Mouse (Mus musculus): Measurements from ENCODE around the gene Rcor1.

The Rcor1 gene

DNA sequence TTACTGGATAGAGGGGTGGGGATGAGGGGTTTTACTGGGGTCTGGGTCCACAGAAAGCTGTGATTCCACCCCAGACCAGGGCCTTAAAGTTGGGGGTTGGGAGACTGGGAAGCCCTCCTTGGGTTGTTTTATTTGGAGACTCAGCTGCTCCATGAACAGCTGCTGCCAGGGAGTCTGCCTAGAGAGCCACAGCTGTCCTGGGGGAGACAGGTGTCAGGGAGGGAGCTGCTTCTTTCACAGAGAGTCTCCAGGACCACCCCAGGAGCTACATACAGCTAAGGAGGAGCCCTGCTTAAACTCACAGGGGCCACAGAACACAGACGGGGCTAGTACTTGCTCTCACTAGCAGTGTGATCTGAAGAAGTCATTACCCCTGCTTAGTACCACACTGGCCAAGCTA, 18.0 kb upstream of the Rcor1 start:
- DNase-seq (ENCODE audit: extremely low spot score, low spot score): no peak

DNA sequence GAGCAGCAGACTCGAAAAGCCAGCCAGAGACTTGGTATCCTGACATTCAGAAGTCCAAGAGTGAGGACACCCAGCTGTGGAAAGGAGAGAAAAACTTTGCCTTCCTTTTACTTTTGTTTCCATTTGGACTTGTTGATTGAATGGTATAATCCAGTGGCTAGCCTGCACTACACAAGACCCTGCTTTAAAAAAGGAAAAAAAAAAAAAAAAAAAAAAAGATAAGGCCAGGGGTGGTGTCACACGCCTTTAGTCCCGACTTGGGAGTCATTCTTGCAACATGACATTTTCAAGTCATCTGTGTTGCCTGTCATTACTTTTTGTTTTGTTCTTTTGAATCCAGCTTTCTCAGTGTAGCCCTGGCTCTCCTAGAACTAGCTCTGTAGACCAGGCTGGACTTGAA, 17.6 kb upstream of the Rcor1 start:
- DNase-seq (ENCODE audit: extremely low spot score, low spot score): no peak

DNA sequence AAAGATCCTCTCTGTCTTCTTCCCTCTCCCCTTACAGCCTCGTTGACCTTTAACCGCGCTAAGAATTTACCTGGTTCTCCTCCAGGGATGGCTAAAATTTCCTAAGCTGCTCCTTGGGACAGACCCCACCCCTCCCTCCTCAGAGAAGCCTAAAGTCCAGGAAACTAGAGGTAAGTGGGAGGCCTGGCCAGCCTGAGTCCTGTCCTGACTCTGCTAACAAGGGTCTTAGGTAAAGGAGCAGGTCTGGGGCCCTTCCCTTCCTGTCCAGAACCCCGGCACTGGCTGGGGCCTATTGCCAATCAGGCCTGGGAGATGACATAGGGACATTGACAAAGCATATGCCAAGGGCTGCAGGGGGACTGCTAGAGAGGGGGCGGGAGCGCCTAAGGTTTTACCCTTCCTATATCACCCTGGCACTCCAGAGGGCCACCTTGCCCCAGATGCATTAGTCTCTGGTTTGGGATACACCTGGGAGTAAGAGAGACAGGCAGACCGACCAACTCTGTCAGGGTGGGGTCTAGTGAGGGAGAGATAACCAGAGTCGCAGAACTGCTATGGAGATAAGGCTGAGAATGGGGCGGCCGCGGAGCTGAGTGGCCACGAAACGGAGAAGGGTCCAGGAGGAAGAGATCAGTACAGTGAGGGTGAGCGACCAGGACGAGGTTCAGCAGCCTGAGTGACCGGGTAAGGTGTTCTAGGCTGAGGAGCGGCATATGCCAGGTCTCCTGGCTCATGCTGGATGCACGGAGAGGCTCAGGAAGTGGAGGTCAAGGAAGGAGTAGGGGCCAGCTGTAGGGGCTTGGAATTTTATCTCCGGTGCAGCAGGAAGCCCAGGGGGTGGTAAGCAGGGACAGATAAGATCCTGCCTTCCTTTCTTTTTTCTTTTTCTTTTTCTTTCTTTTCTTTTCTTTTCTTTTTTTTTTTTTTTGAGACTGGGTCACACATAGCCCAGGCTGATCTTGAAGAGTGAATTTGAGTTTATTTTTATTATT, 10.7 kb upstream of the Rcor1 start:
- no peak for DNase-seq (ENCODE audit: extremely low spot score, low spot score)

DNA sequence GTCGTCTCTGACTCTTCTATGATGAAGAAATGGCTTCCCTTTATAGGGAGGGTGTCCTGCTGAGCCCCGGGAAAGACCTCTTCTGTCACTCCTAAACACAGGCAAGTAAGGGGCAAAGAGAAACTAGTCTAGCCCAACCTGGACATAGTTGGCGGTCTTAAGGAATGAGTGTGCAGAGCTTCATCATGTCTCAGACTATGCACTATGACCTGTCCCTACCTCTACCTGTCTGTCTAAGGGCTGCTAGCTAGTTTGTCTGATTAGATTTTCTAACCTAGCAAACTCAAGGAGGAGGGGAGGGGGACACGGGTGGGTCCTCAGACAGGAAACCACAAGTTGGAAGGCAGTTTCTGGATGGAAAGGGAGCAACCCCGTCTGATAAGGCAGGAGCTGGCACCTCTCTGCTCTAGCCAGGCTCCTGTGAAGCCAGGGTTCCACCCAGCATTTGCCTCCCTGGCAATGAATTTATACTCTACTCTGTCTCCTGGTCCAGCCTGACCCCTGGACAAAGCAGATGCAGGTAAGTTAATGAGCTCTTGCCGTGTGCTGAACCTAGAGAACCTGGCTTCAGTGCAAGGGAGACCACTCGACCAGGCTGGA, 9.8 kb upstream of the Rcor1 start:
- DNase-seq (ENCODE audit: extremely low spot score, low spot score): no peak

DNA sequence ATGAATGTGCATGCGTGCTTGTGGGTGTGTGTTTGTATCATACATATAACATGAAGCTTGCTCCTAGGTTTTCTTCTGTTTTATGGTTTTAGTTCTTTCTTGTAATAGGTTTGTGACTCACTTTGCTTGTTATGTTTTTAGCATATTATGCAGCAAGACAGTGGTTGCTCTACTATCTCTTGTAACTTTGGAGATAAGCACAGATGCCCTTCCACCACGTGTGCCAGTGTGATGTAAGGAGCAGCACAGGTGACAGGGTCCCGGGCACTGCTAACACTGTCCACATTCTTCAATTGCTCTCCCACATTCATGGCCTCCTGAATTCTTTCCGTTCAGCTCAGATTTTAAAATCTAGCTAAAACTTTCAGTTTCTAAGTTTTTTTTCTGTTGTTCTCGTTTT, 6.3 kb upstream of the Rcor1 start:
- DNase-seq (ENCODE audit: extremely low spot score, low spot score): no peak

DNA sequence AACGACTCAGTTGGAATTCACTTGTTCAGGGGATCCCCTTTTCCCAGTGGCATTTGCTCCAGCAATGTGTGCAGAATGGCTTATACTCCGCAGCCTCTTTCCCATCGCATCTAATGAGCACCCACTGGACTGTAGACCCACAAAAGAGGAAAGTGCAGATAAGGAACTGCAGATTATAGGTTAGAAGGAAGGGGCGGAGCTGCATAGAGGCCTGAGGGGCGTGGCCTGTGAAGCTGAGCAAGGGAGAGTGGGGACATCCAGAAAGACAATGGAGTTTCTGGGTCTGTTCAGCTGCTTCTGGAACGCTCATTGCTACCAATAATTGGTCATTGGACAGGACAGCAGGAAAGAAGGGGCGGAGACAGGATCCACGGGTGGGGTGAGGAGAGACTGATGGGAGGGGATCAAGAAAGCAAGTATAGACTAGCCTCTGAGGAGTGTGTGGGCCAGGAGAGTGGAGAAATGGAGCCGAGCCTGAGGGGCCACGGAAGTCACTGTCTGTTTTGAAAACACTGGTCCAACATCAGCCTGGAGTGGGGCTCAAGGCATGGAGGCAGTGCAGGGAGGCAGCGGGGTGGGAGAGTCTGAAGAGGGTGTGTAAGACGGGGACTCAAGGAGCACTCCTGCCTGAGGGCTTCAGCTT, 3.8 kb upstream of the Rcor1 start:
- DNase-seq (ENCODE audit: extremely low spot score, low spot score): no peak

DNA sequence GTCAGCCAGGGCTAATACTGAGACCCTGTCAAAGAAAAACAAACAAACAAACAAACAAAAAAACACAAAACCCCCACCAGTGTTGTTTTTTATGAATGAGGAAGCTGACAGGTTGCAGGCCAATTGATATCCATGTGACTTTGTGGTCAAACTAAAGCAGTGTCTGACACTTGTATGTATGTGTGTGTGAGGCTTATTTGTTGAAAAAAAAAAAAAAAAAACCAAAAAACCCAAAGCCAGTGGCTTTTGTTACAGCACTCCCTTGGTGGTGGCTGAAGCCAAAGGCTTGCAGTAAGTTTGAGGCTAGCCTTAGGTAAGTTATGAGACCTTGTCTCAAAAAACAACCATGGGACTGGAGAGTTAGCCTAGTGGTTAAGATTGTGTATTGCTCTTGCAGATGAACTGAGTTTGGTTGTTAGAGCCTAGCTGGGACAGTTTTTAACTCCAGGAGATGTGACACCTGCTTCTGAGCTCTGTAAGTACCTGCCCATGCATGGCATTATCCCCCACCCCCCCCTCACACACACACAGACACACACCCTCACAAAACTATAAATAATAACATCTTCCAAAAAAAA, 2.9 kb upstream of the Rcor1 start:
- no peak for DNase-seq (ENCODE audit: extremely low spot score, low spot score)

DNA sequence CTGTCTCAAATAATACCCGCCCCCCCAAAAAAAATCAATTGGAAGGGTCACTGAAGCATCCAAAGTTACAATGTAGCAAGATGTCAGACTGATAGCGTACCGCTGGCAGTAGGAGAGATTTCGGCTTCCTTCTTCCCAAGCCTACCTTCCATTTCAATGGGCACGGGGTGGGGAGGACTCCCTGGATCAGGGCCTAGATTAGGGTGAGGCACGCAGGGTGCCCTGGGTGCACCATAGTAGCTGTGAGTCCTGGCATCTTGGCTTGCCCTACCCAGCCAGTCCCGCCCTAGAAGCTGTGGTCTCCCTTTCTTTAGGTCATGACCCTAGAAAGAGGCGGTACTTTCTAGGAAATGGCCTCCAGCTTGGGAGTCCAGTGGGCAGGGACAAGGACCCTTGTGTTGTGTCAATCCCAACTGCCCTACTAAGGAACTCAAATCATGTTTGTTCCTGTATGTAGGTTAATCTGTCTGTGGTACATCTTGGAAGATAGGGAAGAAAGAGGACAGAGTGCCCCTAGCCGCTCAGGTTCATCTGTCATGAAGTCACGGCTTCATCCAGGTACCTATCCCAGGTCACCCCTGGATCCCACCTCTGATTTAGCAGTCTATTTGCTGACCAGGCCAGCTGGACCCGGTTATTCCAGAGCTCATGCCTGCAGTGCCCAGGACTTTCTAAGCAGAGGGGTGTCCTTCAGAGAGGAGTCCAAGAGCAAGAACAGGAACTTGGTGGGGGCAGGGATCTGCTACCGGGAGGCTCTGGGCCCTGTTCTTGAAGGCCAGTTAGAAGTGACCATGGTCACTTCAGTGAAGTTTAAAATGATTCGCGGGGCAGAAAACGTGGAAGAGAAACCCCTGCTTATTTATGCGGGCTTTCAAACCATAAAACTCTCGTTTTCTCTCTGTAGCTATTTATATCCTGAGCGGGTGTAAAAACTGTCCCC, 1.6 kb upstream of the Rcor1 start:
- peak; percentile 42 for DNase-seq (ENCODE audit: extremely low spot score, low spot score)

DNA sequence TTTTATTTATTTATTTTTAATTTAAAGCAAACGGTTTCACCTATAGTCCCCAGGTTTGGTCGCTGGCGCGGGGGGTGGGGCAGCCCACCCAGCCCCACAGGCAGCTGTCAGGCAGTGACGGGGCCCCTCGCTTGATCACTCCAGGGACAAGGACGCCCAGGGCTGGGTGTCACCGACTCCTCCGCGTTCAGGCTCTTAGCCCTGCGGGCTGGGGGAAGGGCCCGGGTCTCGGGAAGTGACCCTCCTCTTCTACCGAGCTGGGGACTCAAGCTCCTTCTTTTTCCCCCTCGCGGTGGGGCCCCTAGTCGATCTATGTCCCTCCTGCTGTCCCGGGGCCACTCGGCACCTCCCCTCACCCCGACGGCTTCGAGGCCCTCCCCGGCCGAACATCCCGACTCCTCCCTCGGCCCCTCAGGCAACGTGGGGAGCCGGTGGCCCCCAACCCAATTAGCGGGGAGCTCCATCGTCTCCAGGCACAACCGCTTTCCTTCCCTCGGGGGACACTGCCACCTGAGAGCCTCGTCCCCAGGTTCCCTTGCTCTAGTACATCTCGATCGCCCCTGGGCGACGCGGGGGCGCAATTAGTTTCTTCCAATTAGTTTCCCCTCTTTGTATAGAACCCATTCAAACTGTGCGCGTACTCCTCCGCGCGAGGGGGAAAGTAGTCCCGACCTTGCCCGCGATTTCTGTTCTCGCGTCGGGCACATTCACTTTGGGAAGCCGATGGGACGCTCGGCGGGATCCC, 748 bp upstream of the Rcor1 start:
- peak; percentile 94 for DNase-seq (ENCODE audit: extremely low spot score, low spot score)

DNA sequence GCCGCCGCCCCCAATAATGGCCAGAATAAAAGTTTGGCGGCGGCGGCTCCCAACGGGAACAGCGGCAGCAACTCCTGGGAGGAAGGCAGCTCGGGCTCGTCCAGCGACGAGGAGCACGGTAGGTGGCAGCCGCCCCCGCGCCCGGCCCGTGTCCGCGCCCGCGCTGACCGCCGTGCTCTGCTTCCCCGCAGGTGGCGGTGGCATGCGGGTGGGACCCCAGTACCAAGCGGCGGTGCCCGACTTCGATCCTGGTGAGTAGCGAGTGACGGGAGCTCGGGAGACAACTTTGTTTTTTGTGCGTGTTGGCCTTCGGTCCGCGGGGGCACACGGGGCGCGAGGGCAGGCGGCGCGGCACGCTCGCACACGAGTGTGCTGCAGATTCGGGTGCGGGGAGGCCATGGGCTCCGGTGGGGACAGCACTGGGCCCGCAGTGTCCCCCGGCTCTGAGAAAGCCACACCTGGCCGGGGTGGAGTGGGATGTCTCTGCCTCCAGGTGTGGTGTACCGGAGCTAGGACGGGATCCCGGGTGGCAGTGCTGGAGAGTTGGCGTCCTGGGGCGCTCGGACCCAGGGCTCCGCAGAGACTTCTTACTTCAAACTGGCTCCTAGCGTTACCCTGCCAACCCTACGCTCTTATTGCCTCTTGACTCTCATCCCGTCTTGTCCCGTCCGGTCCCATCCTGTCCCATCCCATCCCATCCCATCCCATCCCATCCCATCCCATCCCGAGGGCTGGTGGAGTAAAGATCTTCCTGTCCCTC, 800 bp downstream of the Rcor1 start:
- peak; percentile 53 for DNase-seq (ENCODE audit: extremely low spot score, low spot score)

DNA sequence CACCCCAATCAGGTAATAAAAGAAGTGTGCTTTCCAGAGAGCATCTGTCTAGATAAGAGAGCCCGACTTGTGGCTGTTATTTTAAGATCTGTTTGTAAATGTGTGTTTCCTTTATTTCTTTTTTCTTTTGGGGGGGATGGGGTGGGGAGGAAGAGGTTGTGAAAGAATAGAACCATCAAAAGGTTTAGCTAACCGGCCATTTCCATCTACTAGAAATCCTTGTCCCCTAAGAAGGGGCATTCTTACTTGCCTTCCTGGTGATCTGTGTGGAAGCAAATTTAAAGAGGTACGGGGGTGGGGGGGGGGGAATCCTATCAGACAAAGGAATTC, 1.3 kb downstream of the Rcor1 start:
- DNase-seq (ENCODE audit: extremely low spot score, low spot score): no peak

DNA sequence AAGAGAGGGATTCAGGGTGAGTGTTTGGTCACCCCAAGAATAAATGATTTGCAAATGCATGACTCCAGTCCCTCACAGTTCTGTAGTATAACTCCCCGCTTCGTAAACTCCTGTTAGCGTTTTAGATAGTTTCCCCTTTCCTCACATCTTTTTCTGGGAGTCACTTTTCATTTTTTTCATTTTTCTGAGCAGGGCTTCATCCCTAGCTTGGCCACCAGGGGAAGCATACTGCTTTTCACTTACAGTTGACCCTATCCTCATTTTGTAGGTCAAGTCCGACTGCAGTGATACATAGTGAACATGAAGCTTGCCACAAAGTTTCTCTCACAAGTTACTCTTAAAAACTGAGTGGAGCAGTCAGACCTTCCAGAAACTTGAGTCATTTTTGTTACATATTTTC, 2.0 kb downstream of the Rcor1 start:
- peak; percentile 41 for DNase-seq (ENCODE audit: extremely low spot score, low spot score)

DNA sequence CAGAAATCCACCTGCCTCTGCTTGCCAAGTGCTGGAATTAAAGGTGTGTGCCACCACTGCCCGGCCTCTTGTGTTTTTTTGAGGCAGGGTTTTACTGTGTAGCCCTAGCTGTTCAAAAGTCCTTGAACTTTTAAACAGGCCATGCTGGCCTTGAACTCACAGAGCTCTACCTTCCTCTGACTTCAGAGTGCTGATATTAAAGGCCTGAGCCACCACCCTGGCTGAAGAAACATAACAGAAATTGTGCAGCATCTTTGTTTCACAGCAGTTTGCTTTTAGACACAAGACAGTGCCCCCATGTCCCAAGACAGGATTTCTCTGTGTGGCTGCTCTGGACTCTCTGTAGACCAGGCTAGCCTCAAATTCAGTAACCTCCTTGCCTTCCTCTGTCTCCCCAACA, 3.2 kb downstream of the Rcor1 start:
- DNase-seq (ENCODE audit: extremely low spot score, low spot score): no peak

DNA sequence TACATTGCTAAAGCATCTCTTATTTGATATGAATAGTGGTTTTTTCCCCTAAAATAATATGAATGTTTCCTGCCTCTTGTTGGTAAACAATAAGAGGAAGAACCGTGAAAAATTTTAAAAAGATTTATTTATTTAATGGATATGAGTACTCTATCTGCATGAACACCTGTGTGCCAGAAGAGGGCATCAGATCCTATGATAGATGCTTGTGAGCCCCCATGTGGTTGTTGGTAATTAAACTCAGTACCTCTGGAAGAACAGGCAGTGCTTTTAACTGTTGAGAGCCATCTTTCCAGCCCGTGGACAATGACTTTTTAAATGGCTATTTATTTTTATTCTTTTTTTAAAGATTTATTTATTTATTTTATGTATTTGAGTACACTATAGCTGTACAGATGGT, 5.7 kb downstream of the Rcor1 start:
- no peak for DNase-seq (ENCODE audit: extremely low spot score, low spot score)

DNA sequence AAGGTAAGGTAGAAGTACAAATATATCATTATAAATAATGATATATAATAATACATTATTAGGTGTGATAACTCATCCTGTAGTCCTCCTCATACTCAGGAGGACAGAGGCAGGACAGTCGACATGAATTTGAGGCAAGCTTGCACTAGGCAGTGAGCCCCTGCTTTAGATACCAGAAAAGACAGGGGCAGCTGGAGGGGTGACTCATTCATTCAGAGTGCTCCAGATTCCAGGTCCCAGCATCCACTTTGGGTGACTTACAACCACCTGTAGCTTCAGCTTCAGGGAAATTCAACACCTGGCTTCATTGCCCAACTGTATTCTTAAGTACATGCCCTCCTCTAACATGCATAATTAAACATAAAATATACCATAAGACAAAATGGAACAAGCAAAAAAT, 7.7 kb downstream of the Rcor1 start:
- no peak for DNase-seq (ENCODE audit: extremely low spot score, low spot score)

DNA sequence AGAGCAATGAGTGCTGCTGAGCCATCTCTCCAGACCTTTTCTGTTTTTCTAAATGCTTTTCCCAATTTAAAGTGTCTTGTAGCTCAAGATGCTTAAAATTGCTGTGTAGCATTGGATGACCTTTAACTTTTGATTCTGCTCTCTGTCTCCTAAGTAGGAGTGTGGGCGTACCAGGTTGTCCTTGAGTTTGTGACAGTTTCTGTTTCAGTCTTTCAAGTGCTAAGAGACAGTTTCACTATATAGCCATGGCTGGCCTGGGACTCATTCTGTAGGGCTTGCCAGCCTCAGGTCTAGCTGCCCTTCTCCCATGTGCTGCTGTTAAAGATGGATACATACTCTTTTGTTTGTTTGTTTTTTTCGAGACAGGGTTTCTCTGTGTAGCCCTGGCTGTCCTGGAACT, 9.1 kb downstream of the Rcor1 start:
- DNase-seq (ENCODE audit: extremely low spot score, low spot score): no peak

DNA sequence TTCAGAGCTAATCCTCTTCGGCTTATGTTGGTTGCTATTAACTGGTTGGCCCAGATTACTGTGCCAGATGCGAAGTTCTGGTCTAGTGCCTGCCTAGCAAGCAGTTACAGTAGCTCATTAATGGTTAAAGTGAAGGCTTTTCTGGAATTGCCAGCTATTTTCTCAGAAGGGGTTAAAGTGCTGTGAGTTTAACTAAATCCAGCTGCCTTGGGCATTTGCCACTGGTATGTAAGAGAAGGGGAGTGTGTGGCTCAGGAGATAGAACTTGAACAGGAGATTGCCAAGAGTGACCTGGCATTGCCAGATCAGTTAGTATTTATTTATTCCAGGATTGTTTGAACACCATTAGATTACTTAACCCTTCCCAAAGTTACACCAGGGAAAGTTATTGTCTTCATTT, 11.1 kb downstream of the Rcor1 start:
- no peak for DNase-seq (ENCODE audit: extremely low spot score, low spot score)

DNA sequence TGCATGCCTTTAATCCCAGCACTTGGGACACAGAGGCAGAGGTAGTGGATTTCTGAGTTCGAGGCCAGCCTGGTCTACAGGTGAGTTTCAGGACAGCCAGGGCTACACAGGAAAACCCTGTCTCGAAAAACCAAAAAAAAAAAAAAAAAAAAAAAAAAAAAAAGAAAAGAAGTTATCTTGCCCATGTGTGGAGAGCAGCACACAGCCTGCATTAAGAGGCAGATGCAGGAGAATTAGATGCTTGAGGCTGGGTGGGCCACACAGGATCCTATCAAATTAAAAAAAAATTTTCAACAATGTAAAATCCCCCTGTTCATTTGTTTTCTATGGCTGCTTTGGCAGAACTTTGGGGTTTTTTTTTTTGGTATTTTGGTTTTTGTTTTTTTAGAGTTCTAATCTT, 24.2 kb downstream of the Rcor1 start:
- DNase-seq (ENCODE audit: extremely low spot score, low spot score): no peak

DNA sequence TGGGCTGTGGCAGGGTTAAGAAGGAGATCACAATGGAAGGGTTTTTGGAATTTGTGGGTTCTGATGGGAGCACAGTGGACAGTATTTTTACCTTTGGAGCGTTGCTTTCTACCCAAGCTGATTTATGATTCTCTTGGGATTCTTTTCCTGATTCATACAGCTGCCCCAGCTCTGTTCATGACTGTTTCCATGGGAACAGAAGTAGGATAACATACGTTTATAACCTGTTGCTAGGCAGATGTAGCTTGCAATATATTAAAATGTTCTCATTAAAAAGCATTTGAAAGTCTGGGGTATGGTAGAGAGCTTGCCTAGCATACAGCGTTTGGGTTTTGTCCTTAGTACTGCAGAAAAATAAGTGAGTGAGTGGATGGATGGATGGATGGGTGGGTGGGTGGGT, 25.1 kb downstream of the Rcor1 start:
- no peak for DNase-seq (ENCODE audit: extremely low spot score, low spot score)

DNA sequence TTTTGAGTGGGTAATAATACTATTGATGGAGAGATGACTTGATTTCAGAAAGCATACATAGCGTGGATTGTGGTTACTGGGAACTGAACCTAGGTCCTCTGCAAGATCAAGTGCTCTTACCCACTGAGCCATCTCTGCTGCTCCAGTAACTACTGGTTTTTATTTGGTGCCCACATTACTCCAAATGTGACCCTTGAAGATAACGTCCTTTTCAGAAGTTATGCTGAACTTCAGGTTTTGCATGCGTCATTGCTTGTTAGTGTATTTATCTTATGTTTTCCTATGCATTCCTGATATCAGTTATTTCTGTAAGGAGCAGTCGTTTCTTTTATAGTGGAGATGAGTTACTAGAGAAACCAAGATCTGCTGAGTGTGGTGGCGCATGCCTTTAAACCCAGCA, 26.2 kb downstream of the Rcor1 start:
- no peak for DNase-seq (ENCODE audit: extremely low spot score, low spot score)
